Mouse (Mus musculus): ENCODE data around the gene St8sia1. TPM values are rescaled to one million over a fixed set of nuclear protein-coding genes. Genes with fewer than 3 reads are reported as not detected.

The St8sia1 gene
- polyA plus RNA-seq, 1 experiment from 2014 or later: 4.2 TPM

GRCm38 (mm10) chr6:142876279-142876899 lies 87.9 kb downstream of the St8sia1 start:
- no peaks in the 10 kb centered on the region for H3K36me3 ChIP-seq (ENCODE audit: insufficient read depth, low read length)
- peak overlapping the region; percentile 27 for H3K27ac ChIP-seq (ENCODE audit: low read length)
- no peaks in the 10 kb centered on the region for H3K27me3 ChIP-seq (ENCODE audit: insufficient read depth, low read length)
- H3K4me1 ChIP-seq (ENCODE audit: insufficient read depth, low read length): peaks cover 37% of the 10 kb centered on the region
- H3K4me3 ChIP-seq (ENCODE audit: low read length): no peak overlapping the region
- no peak overlapping the region for H3K9ac ChIP-seq (replicated peaks; ENCODE audit: low read length)
- ATAC-seq (ENCODE audit: low FRiP score, low TSS enrichment): no peak
- no peaks in the 10 kb centered on the region for H3K9me3 ChIP-seq (ENCODE audit: low read length)
- 24% methylated on average over 8 of the region's 8 CpGs for WGBS
- no peak overlapping the region for H3K4me2 ChIP-seq (replicated peaks; ENCODE audit: low read depth, low read length)

- Histone ChIP-seq H3K27ac (ENCODE audit: low read length) (peak overlapping the region; percentile 57; the same call in 1 of the 2 replicates), H3K4me1 (ENCODE audit: insufficient read depth, low read length) (peaks cover 34% of the 10 kb centered on the region), H3K9ac (replicated peaks; ENCODE audit: low read length) (no peak overlapping the region), H3K36me3 (ENCODE audit: insufficient read depth, low read length) (no peaks in the 10 kb centered on the region), H3K4me2 (replicated peaks; ENCODE audit: low read depth, low read length) (no peak overlapping the region), H3K9me3 (ENCODE audit: low read length) (no peaks in the 10 kb centered on the region), H3K27me3 (ENCODE audit: insufficient read depth, low read length) (no peaks in the 10 kb centered on the region), H3K4me3 (ENCODE audit: low read length) (no peak overlapping the region)
- 65% methylated on average over 11 of the region's 11 CpGs for WGBS
- ATAC-seq (ENCODE audit: low FRiP score, low TSS enrichment): peak; percentile 87
These were observed 90.3 kb downstream of the St8sia1 start for GRCm38 (mm10) chr6:142873795-142874563.

GRCm38 (mm10) chr6:142869715-142870422 lies 94.4 kb downstream of the St8sia1 start:
- no peak overlapping the region for H3K4me3 ChIP-seq (ENCODE audit: low read length)
- WGBS: 50% methylated on average over 7 of the region's 7 CpGs
- peak overlapping the region; percentile 25; the same call in 1 of the 2 replicates for H3K27ac ChIP-seq (ENCODE audit: low read length)

GRCm38 (mm10) chr6:142867471-142868055 lies 96.7 kb downstream of the St8sia1 start:
- peak; percentile 93 for ATAC-seq (ENCODE audit: low FRiP score, low TSS enrichment)
- peak overlapping the region; percentile 13; the same call in 1 of the 2 replicates for H3K4me3 ChIP-seq (ENCODE audit: low read length)
- H3K4me1 ChIP-seq (ENCODE audit: insufficient read depth, low read length): peaks cover 28% of the 10 kb centered on the region
- peak overlapping the region; percentile 39 for H3K4me2 ChIP-seq (replicated peaks; ENCODE audit: low read depth, low read length)
- no peaks in the 10 kb centered on the region for H3K27me3 ChIP-seq (ENCODE audit: insufficient read depth, low read length)
- WGBS: 6% methylated on average over 9 of the region's 9 CpGs
- no peak overlapping the region for H3K9ac ChIP-seq (replicated peaks; ENCODE audit: low read length)
- H3K9me3 ChIP-seq (ENCODE audit: low read length): no peaks in the 10 kb centered on the region
- peak overlapping the region; percentile 91 for H3K27ac ChIP-seq (ENCODE audit: low read length)
- no peaks in the 10 kb centered on the region for H3K36me3 ChIP-seq (ENCODE audit: insufficient read depth, low read length)

More at GRCm38 (mm10) chr6:142869715-142870422, 94.4 kb downstream of the St8sia1 start:
- no peaks in the 10 kb centered on the region for H3K9me3 ChIP-seq (ENCODE audit: low read length)
- no peaks in the 10 kb centered on the region for H3K27me3 ChIP-seq (ENCODE audit: insufficient read depth, low read length)
- H3K36me3 ChIP-seq (ENCODE audit: insufficient read depth, low read length): no peaks in the 10 kb centered on the region
- H3K4me2 ChIP-seq (replicated peaks; ENCODE audit: low read depth, low read length): no peak overlapping the region
- H3K9ac ChIP-seq (replicated peaks; ENCODE audit: low read length): no peak overlapping the region
- no peak for ATAC-seq (ENCODE audit: low FRiP score, low TSS enrichment)
- peaks cover 30% of the 10 kb centered on the region for H3K4me1 ChIP-seq (ENCODE audit: insufficient read depth, low read length)

- peak; percentile 30 for ATAC-seq (ENCODE audit: low FRiP score, low TSS enrichment)
- Histone ChIP-seq H3K9ac (replicated peaks; ENCODE audit: low read length) (no peak overlapping the region), H3K36me3 (ENCODE audit: insufficient read depth, low read length) (no peaks in the 10 kb centered on the region), H3K27ac (ENCODE audit: low read length) (peak overlapping the region; percentile 91), H3K4me2 (replicated peaks; ENCODE audit: low read depth, low read length) (peak overlapping the region; percentile 39; the same call in 1 of the 2 replicates), H3K27me3 (ENCODE audit: insufficient read depth, low read length) (no peaks in the 10 kb centered on the region), H3K9me3 (ENCODE audit: low read length) (no peaks in the 10 kb centered on the region), H3K4me1 (ENCODE audit: insufficient read depth, low read length) (peaks cover 28% of the 10 kb centered on the region), H3K4me3 (ENCODE audit: low read length) (no peak overlapping the region)
- 90% methylated on average over 2 of the region's 2 CpGs for WGBS
These were observed 97.2 kb downstream of the St8sia1 start for GRCm38 (mm10) chr6:142867023-142867422.

- H3K27ac ChIP-seq (ENCODE audit: low read length): no peak overlapping the region
- H3K9me3 ChIP-seq (ENCODE audit: low read length): no peaks in the 10 kb centered on the region
- H3K4me3 ChIP-seq (ENCODE audit: low read length): no peak overlapping the region
- peaks cover 22% of the 10 kb centered on the region for H3K4me1 ChIP-seq (ENCODE audit: insufficient read depth, low read length)
- WGBS: 67% methylated on average over 6 of the region's 6 CpGs
- H3K36me3 ChIP-seq (ENCODE audit: insufficient read depth, low read length): no peaks in the 10 kb centered on the region
- no peak overlapping the region for H3K9ac ChIP-seq (replicated peaks; ENCODE audit: low read length)
- no peak overlapping the region for H3K4me2 ChIP-seq (replicated peaks; ENCODE audit: low read depth, low read length)
- no peaks in the 10 kb centered on the region for H3K27me3 ChIP-seq (ENCODE audit: insufficient read depth, low read length)
- ATAC-seq (ENCODE audit: low FRiP score, low TSS enrichment): no peak
These were observed 99.1 kb downstream of the St8sia1 start for GRCm38 (mm10) chr6:142865199-142865598.

- 98% methylated on average over 4 of the region's 4 CpGs for WGBS
- Histone ChIP-seq H3K9me3 (ENCODE audit: low read length) (no peaks in the 10 kb centered on the region), H3K36me3 (ENCODE audit: insufficient read depth, low read length) (no peaks in the 10 kb centered on the region), H3K4me1 (ENCODE audit: insufficient read depth, low read length) (peaks cover 16% of the 10 kb centered on the region), H3K9ac (replicated peaks; ENCODE audit: low read length) (no peak overlapping the region), H3K27ac (ENCODE audit: low read length) (no peak overlapping the region), H3K27me3 (ENCODE audit: insufficient read depth, low read length) (no peaks in the 10 kb centered on the region), H3K4me3 (ENCODE audit: low read length) (no peak overlapping the region), H3K4me2 (replicated peaks; ENCODE audit: low read depth, low read length) (no peak overlapping the region)
- ATAC-seq (ENCODE audit: low FRiP score, low TSS enrichment): no peak
These were observed 100.4 kb downstream of the St8sia1 start for GRCm38 (mm10) chr6:142863881-142864280.

- H3K27ac ChIP-seq (ENCODE audit: low read length): no peak overlapping the region
- H3K4me2 ChIP-seq (replicated peaks; ENCODE audit: low read depth, low read length): no peak overlapping the region
- peaks cover 8% of the 10 kb centered on the region for H3K4me1 ChIP-seq (ENCODE audit: insufficient read depth, low read length)
- no peaks in the 10 kb centered on the region for H3K36me3 ChIP-seq (ENCODE audit: insufficient read depth, low read length)
- ATAC-seq (ENCODE audit: low FRiP score, low TSS enrichment): no peak
- no peak overlapping the region for H3K4me3 ChIP-seq (ENCODE audit: low read length)
- no peak overlapping the region for H3K9ac ChIP-seq (replicated peaks; ENCODE audit: low read length)
- no peaks in the 10 kb centered on the region for H3K9me3 ChIP-seq (ENCODE audit: low read length)
- WGBS: 89% methylated on average over 3 of the region's 3 CpGs
- H3K27me3 ChIP-seq (ENCODE audit: insufficient read depth, low read length): no peaks in the 10 kb centered on the region
These were observed 102.0 kb downstream of the St8sia1 start for GRCm38 (mm10) chr6:142862265-142862664.

GRCm38 (mm10) chr6:142860396-142860795 lies 103.9 kb downstream of the St8sia1 start:
- 88% methylated on average over 1 of the region's 1 CpGs for WGBS
- Histone ChIP-seq H3K9me3 (ENCODE audit: low read length) (no peaks in the 10 kb centered on the region), H3K27me3 (ENCODE audit: insufficient read depth, low read length) (no peaks in the 10 kb centered on the region), H3K27ac (ENCODE audit: low read length) (no peak overlapping the region), H3K4me1 (ENCODE audit: insufficient read depth, low read length) (0 out of 2 replicates have a peak, but pooled peaks cover 4% of the 10 kb centered on the region), H3K4me2 (replicated peaks; ENCODE audit: low read depth, low read length) (no peak overlapping the region), H3K36me3 (ENCODE audit: insufficient read depth, low read length) (no peaks in the 10 kb centered on the region), H3K4me3 (ENCODE audit: low read length) (no peak overlapping the region), H3K9ac (replicated peaks; ENCODE audit: low read length) (no peak overlapping the region)
- no peak for ATAC-seq (ENCODE audit: low FRiP score, low TSS enrichment)

Data from kidney, embryonic 16.5 days (tissue).